Mouse (Mus musculus) left cerebral cortex, adult 18-20 months (tissue): ENCODE results near the gene St13. TPM values are rescaled to one million over a fixed set of nuclear protein-coding genes. Genes with fewer than 3 reads are reported as not detected.

ENCODE experiments used
- DNase-seq, 2 experiments: peaks; one replicate each; pipeline ENCODE4 v3.0.0; 2021 to 2022; ENCODE audit warnings: low spot score in 2 of 2, mixed read lengths in 1 of 2
- total RNA-seq, 2 experiments: library from RNA; stranded (reverse); gene quantifications; 2 replicates each; pipeline ENCODE4 v1.2.3; 2021

The St13 gene
- total RNA-seq, 2 experiments from 2014 or later: 173 to 174 TPM

DNA sequence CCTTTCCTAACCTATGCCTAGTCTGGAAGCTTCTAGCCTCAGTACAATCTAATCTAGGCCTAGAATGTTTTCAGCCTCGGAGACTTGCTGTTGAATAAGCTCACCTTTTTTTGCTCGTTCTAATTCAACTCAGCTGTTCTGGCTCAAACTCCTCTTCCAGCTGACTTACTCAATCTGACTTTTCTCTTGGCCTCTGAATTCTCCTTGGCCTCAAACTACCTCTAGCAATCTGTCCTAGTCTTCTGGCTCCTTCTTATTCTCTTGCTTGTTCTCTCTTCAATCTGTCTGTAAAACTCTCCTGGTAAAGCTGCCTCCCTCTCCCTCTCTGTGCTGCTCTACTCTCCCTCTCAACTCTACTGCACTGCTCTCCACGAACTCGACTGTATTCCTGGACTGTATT, 74.9 kb downstream of the St13 start:
- no peak for DNase-seq

DNA sequence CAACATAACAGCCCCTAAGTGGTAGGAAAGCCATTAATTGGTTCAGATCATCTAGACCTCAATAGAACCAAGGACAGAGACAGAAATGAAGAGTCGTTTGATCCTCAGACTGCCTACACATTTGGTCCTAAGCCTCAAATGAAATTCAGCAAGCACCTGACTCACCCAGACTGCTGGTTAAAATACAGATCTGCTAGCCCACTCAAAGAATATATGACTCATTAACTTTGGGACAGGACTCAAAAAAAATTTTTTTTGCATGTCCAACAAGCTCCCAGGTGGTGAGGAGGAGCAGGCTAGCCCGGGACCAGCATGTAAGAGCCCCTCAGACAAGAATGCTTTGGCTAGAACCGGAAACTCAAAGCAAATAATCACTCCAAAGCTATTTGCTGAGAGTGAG, 79.7 kb downstream of the St13 start:
- DNase-seq: peak; percentile 15 to 16

DNA sequence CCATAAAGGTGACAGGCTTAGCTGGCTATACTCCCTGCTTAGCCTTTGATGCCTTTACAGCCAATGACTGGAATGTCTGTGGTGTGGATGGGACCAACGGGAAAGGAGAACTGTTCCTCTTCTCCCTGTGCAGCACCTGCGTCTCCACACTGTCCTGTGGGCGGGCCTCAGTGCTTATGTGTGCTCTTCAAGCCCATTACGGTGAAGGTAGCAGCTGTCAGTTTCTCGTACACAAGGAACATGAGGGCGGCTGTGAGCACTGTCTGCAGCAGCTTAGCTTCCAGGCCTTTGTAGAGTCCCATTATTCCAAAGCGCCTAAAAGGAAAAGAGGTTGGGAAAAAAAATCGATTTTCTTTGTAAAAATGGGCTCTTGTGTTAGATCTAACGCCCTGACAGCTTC, 80.4 kb downstream of the St13 start:
- peak; percentile 15 to 20 for DNase-seq

DNA sequence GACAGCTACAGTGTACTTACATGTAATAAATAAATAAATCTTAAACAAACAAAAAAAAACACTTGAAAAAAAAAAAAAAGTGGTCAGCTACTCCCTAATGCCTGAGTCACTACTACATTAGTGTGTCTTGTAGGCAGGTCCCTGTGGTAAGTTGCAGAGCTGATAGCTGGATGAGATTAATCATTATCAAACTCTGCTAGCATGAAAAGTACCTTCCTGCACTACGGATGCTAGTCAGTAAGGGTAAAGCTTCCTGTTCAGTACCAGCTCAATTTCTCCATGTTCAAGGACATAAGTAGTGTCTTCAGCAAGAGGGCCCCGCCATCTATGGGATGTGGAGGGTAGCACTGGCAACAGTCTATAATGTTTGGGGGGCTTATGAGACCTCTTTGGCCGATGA, 85.9 kb downstream of the St13 start:
- no peak for DNase-seq

Other genes with a start within 250 kb of the St13 start
- 10 to 100 TPM; 60.3 to 61.9 TPM for gene Mrtfa, start 209.3 kb downstream of the St13 start, total RNA-seq
- 10 to 100 TPM; 20.7 to 25.6 TPM for gene Mchr1, start 164.6 kb downstream of the St13 start, total RNA-seq
- gene Slc25a17, start 39.3 kb downstream of the St13 start, total RNA-seq: 10 to 100 TPM; 34.5 to 39.7 TPM
- 10 to 100 TPM; 15.0 to 16.6 TPM for gene Xpnpep3, start 61 bp upstream of the St13 start, total RNA-seq
- gene Dnajb7, start 8.2 kb upstream of the St13 start, total RNA-seq: not detected
- 100 to 1,000 TPM; 140 to 144 TPM for gene Rbx1, start 66.2 kb upstream of the St13 start, total RNA-seq
- gene Ep300, start 185.3 kb upstream of the St13 start, total RNA-seq: 10 to 100 TPM; 62.4 to 66.7 TPM